Mouse (Mus musculus) kidney, adult 2 months (tissue): ENCODE measurements around the gene Pappa. TPM values are rescaled to one million over a fixed set of nuclear protein-coding genes. Genes with fewer than 3 reads are reported as not detected.

Source experiments
- DNase-seq: peaks from one replicate; pipeline ENCODE4 v3.0.0; 2021
- H3K27ac ChIP-seq: fragments of 200-500 bp; 2 replicates; pipeline ENCODE4 v1.5.1; 2012; ENCODE audit warnings: low read depth, low read length, control low read depth, inconsistent platforms; ENCODE audit not compliant: insufficient read depth
- H3K27me3 ChIP-seq: fragments of 200-500 bp; replicated peaks from 2 replicates; pipeline ENCODE4 v1.6.1; 2012; ENCODE audit warnings: mild to moderate bottlenecking, moderate library complexity, low read length, inconsistent platforms; ENCODE audit not compliant: control insufficient read depth, insufficient read depth
- H3K36me3 ChIP-seq: fragments of 200-500 bp; 2 replicates; pipeline ENCODE4 v1.6.1; 2012; ENCODE audit warnings: mild to moderate bottlenecking, moderate library complexity, low read length, inconsistent platforms; ENCODE audit not compliant: control insufficient read depth, insufficient read depth
- H3K4me1 ChIP-seq: fragments of 200-500 bp; 2 replicates; pipeline ENCODE4 v1.6.1; 2011; ENCODE audit warnings: low read length; ENCODE audit not compliant: control insufficient read depth, insufficient read depth
- H3K4me3 ChIP-seq: fragments of 200-500 bp; 2 replicates; pipeline ENCODE4 v1.5.1; 2011; ENCODE audit warnings: mild to moderate bottlenecking, low read depth, low read length, control low read depth; ENCODE audit not compliant: insufficient read depth
- CTCF ChIP-seq: fragments of 200-500 bp; conservative IDR thresholded peaks from 2 replicates; pipeline ENCODE4 v1.5.1; 2011; ENCODE audit warnings: low read depth, mild to moderate bottlenecking, control low read depth, low read length, moderate library complexity, mixed read lengths; ENCODE audit not compliant: insufficient read depth, insufficient read length
- POLR2A ChIP-seq: fragments of 200-500 bp; IDR thresholded peaks from one replicate; pipeline ENCODE4 v1.6.1; 2011; ENCODE audit warnings: low read depth, low read length, control low read depth
- WGBS: fragments of 180-500 bp; shearing (Covaris S2); methylation state at CpG from one replicate; pipeline ENCODE4 v1.1.7; 2018; 5-methylcytosine and 5-hydroxymethylcytosine counted together
- polyA plus RNA-seq: library from polyadenylated mRNA; depleted of rRNA; stranded (reverse); fragments of >200 nt; gene quantifications from 2 replicates; pipeline ENCODE4 v1.2.3, GENCODE M21; 2012

The Pappa gene
- polyA plus RNA-seq, 1 experiment, result 1.4 TPM

- H3K27ac ChIP-seq, result no peak overlapping the region
- WGBS, result 83% methylated on average over 3 of the region's 3 CpGs
- H3K27me3 ChIP-seq, result no peaks in the 10 kb centered on the region
- no peak for TF ChIP-seq CTCF
- TF ChIP-seq POLR2A, result no peak
- no peaks in the 10 kb centered on the region for H3K36me3 ChIP-seq
- no peak overlapping the region for H3K4me3 ChIP-seq
- DNase-seq, result no peak
- 0 out of 2 replicates have a peak, but pooled peaks cover 2% of the 10 kb centered on the region for H3K4me1 ChIP-seq
These were observed 42.4 kb downstream of the Pappa start for GRCm38 (mm10) chr4:65166288-65166835.

DNA sequence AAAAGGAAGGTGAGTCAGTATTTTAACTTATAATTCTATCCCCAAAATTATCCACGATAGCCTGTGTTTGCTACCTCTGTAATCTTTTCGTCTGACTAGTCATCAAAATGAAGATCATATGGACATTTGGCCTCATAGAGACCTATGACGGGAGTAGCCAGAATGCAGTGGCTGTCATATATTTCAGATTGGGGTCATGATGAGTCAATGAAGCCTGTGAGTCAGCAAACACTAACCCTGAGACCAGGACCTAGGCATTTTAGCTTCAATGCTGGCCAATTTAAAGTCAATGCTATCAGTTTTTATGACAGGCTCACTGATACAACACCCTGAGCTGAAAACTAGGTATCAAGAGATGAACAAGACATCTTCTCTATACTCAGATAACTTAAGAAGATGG lies 50.5 kb downstream of the Pappa start:
- Histone ChIP-seq H3K27me3 (no peaks in the 10 kb centered on the region), H3K27ac (no peak overlapping the region), H3K36me3 (no peaks in the 10 kb centered on the region), H3K4me1 (no peaks in the 10 kb centered on the region), H3K4me3 (no peak overlapping the region)
- DNase-seq, result no peak
- TF ChIP-seq POLR2A, result no peak
- no peak for TF ChIP-seq CTCF
- 86% methylated on average over 3 of the region's 3 CpGs for WGBS

DNA sequence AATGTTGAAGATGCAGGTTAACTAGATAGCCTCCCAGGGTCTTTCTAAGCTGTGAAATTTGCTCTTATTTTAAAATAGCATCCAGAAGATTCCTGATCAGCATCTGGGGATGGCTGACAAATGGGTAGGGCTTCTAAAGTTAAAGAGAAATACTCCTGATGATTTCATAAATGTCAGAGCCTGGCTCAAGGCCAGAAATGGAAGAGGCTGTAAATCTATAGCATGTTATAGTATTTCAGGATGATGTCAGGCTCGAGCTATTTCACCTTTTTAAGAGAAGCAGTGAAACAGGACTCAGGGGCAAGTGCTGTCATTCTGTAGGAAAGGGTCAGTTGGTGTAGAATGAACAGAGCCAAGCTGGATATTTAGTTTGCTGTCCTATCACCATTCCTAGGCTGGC lies 54.2 kb downstream of the Pappa start:
- no peak for DNase-seq
- no peak overlapping the region for H3K4me3 ChIP-seq
- WGBS, result 24% methylated on average over 1 of the region's 1 CpGs
- H3K27ac ChIP-seq, result no peak overlapping the region
- H3K36me3 ChIP-seq, result no peaks in the 10 kb centered on the region
- TF ChIP-seq CTCF (no peak), POLR2A (no peak)
- no peaks in the 10 kb centered on the region for H3K4me1 ChIP-seq
- no peaks in the 10 kb centered on the region for H3K27me3 ChIP-seq

GRCm38 (mm10) chr4:65187236-65187635 lies 63.3 kb downstream of the Pappa start:
- TF ChIP-seq POLR2A (no peak), CTCF (no peak)
- no peaks in the 10 kb centered on the region for H3K36me3 ChIP-seq
- peaks cover 3% of the 10 kb centered on the region; the same call in 1 of the 2 replicates for H3K4me1 ChIP-seq
- DNase-seq, result peak; percentile 19
- WGBS, result 54% methylated on average over 2 of the region's 2 CpGs
- no peak overlapping the region for H3K4me3 ChIP-seq
- 0 out of 2 replicates have a peak, but pooled peaks cover 1% of the 10 kb centered on the region for H3K27me3 ChIP-seq
- H3K27ac ChIP-seq, result no peak overlapping the region

DNA sequence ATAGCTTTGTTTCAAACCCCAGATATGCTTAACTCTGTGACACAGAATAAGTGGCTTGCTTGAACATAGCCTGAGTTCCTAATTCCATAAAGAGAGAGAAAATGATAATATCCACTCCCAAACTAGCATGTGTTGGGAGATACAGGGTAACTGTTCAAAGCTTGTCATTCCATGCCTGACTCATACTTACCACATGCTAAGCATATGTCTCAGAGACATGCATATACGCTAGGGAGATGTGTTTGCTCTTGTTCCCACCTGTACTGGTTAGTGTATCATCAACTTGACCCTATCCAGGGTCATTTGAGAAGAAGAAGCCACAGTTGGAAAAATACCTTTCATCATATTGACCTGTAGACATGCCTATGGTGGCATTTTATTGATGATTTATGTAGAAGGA lies 63.7 kb downstream of the Pappa start:
- H3K36me3 ChIP-seq, result no peaks in the 10 kb centered on the region
- TF ChIP-seq CTCF, result no peak
- no peak for TF ChIP-seq POLR2A
- peaks cover 3% of the 10 kb centered on the region; the same call in 1 of the 2 replicates for H3K4me1 ChIP-seq
- no peak overlapping the region for H3K27ac ChIP-seq
- WGBS, result 90% methylated on average over 1 of the region's 1 CpGs
- no peak for DNase-seq
- 0 out of 2 replicates have a peak, but pooled peaks cover 1% of the 10 kb centered on the region for H3K27me3 ChIP-seq
- no peak overlapping the region for H3K4me3 ChIP-seq

DNA sequence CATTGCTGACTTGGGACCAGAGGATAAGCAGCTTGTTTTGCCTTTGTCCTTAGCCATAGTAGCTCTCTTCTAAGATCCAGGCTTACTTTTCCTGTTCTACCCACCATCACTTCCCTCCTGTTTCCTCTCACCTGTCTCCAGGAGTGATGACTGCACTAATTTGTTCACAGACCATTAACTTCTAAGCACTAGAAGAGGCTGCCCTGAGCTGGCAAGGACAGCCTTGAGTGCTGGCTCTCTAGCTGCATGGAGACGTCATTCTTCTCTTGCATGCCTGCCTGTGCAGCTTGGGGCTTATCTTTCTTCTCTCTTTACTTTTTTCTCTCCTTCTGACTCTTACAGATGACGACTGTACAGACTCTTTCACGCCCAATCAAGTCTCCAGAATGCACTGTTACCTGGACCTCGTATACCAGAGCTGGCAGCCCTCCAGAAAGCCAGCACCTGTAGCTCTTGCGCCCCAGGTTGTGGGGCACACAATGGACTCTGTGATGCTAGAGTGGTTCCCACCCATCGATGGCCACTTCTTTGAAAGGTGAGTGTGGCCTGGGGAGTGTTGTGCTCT lies 65.0 kb downstream of the Pappa start:
- H3K4me3 ChIP-seq, result no peak overlapping the region
- TF ChIP-seq CTCF (no peak), POLR2A (no peak)
- DNase-seq, result peak; percentile 62
- 39% methylated on average over 6 of the region's 6 CpGs for WGBS
- H3K27me3 ChIP-seq, result 0 out of 2 replicates have a peak, but pooled peaks cover 1% of the 10 kb centered on the region
- H3K4me1 ChIP-seq, result peaks cover 3% of the 10 kb centered on the region; the same call in 1 of the 2 replicates
- no peaks in the 10 kb centered on the region for H3K36me3 ChIP-seq
- H3K27ac ChIP-seq, result no peak overlapping the region; the same call in 1 of the 2 replicates

GRCm38 (mm10) chr4:65192810-65193209 lies 68.8 kb downstream of the Pappa start:
- H3K27me3 ChIP-seq, result 0 out of 2 replicates have a peak, but pooled peaks cover 1% of the 10 kb centered on the region
- H3K36me3 ChIP-seq, result no peaks in the 10 kb centered on the region
- TF ChIP-seq POLR2A, result no peak
- no peak for TF ChIP-seq CTCF

GRCm38 (mm10) chr4:65195971-65196370 lies 72.0 kb downstream of the Pappa start:
- H3K4me3 ChIP-seq, result no peak overlapping the region
- no peaks in the 10 kb centered on the region for H3K27me3 ChIP-seq
- no peak for TF ChIP-seq POLR2A
- no peak for TF ChIP-seq CTCF
- no peaks in the 10 kb centered on the region for H3K36me3 ChIP-seq
- no peaks in the 10 kb centered on the region for H3K4me1 ChIP-seq
- no peak overlapping the region for H3K27ac ChIP-seq
- 93% methylated on average over 1 of the region's 1 CpGs for WGBS
- no peak for DNase-seq

More at GRCm38 (mm10) chr4:65192810-65193209, 68.8 kb downstream of the Pappa start:
- no peak for DNase-seq
- 79% methylated on average over 3 of the region's 3 CpGs for WGBS
- no peak overlapping the region for H3K27ac ChIP-seq
- no peak overlapping the region for H3K4me3 ChIP-seq
- peaks cover 3% of the 10 kb centered on the region; the same call in 1 of the 2 replicates for H3K4me1 ChIP-seq
